Mouse (Mus musculus) leukemia stem cell, adult 10-12 weeks (primary cell): ENCODE results near the gene Olfr1391. TPM values are rescaled to one million over a fixed set of nuclear protein-coding genes. Genes with fewer than 3 reads are reported as not detected.

Source experiments
- polyA plus RNA-seq: library from polyadenylated mRNA; stranded (reverse); fragments of >175 nt; gene quantifications from 2 replicates; pipeline ENCODE4 v1.2.3, GENCODE M21; 2012; ENCODE audit warnings: low replicate concordance

The Olfr1391 gene
- not detected in 2 replicates for polyA plus RNA-seq

DNA sequence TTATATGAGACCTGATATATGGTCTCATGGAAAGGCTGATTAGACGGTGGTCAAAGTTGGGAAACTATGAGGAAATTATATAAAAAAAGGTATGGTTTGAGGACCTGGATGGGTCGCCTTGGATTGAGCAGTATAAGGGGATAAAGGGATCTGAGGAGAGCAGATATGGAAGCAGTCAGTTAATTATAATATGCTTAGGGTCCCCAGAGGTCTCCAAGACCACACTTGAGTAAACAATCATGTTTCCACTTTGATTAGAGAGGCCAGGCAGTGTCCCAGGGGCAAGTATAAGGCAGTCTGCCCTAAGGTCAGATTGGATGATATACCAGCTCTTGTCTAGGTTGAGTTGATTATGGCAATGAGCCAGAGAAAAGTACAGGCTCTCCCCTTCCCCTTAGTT lies at the start of gene Olfr1391:
Olfr1391 (plus strand) TSS at position 301 of the 400 bp plus-strand sequence.

DNA sequence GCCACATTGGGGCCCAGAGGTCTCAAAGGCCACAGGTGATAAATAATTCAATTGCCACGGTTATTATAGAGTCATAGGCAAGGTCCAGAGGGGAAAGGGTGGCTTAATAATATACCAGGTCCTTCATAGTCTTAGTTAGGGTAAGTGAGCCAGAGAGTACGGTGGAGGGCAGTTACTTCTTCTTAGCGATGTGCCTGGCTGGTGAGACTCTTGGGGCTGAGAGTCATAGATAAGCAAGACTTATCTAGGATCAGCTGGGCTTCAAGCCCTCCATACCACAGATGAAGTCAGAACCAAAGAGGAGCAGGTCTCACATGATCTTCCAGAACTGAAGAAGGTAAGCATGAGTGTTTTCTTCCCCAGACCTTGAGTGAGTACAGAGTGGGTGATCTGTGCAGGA lies 44.3 kb upstream of the Olfr1391 start, which contains the start of gene Olfr1393:
Olfr1393 (plus strand) TSS at position 83 of the 400 bp plus-strand sequence.

DNA sequence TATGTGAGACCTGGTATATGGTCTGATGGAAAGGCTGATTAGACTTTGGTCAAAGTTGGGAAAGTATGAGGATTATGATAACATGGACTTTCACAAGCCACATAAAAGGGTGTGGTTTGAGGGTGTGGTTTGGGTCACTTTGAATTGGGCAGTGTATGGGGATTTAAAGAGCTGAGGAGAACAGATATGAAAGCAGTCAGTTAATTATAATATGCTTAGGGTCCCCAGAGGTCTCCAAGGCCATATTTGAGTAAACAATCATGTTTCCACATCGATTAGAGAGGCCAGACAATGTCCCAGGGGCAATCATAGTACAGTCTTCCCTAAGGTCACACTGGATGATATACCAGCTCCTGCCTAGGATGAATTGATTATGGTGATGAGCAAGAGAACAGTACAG lies 37.6 kb upstream of the Olfr1391 start, which contains the start of gene Olfr1392:
Olfr1392 (plus strand) TSS at position 301 of the 400 bp plus-strand sequence.

DNA sequence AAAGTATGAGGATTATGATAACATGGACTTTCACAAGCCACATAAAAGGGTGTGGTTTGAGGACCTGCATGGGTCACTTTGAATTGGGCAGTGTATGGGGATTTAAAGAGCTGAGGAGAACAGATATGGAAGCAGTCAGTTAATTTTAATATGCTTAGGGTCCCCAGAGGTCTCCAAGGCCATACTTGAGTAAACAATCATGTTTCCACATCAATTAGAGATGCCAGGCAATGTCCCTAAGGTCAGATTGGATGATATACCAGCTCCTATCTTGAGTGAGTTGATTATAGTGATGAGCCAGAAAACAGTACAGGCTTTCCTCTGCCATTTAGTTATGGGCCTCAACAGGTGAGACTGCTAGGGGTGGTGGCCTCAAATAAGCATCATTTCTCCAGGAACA lies 18.1 kb upstream of the Olfr1391 start, which contains the start of gene Olfr10:
Olfr10 (plus strand) TSS at position 301 of the 400 bp plus-strand sequence.

DNA sequence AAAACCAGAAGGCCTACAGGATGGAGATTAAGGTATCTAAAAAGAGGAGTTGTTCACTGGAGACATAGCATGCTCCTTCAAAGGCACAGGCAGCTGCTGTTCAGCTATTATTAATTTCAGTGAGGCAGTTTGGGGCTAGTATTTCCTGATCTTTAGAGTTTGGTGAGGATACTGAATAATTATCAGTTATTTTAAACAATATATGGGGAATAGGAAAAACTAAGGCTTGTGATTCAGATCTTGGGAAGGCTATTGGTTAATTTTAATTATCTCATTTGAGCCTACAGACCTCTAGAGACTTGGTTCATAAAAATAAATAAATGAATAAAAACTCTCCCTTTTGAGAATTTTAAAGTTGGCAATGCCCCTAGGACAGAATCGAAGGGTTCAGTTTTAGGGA lies 12.3 kb downstream of the Olfr1391 start, which contains the start of gene Olfr1390:
Olfr1390 (plus strand) TSS at position 301 of the 400 bp plus-strand sequence.

Other genes starting within 250 kb of the Olfr1391 start
- 2.3 and 3.4 TPM in 2 replicates for gene Ifi47, start 246.2 kb upstream of the Olfr1391 start, polyA plus RNA-seq
- not detected in 2 replicates for gene Olfr1396, start 207.9 kb upstream of the Olfr1391 start, polyA plus RNA-seq
- gene Olfr1395, start 180.5 kb upstream of the Olfr1391 start, polyA plus RNA-seq: not detected in 2 replicates
- not detected in 2 replicates for gene Olfr1394, start 168.4 kb upstream of the Olfr1391 start, polyA plus RNA-seq
- gene Btnl9, start 135.6 kb upstream of the Olfr1391 start, polyA plus RNA-seq: not detected in 2 replicates
- gene Zfp62, start 119.5 kb upstream of the Olfr1391 start, polyA plus RNA-seq: 4.6 and 6.1 TPM in 2 replicates
- gene Mgat1, start 78.6 kb upstream of the Olfr1391 start, polyA plus RNA-seq: 127 and 153 TPM in 2 replicates
- gene Olfr1393, start 44.4 kb upstream of the Olfr1391 start, polyA plus RNA-seq: not detected in 2 replicates
- gene Olfr1392, start 37.5 kb upstream of the Olfr1391 start, polyA plus RNA-seq: not detected in 2 replicates
- not detected in 2 replicates for gene Olfr10, start 18.0 kb upstream of the Olfr1391 start, polyA plus RNA-seq
- gene Olfr1390, start 12.4 kb downstream of the Olfr1391 start, polyA plus RNA-seq: not detected in 2 replicates
- gene Olfr1389, start 100.3 kb downstream of the Olfr1391 start, polyA plus RNA-seq: 0.23 TPM in 1 of 2 replicates, not detected in the other
- not detected in 2 replicates for gene Olfr1388, start 113.9 kb downstream of the Olfr1391 start, polyA plus RNA-seq
- gene Olfr1387, start 132.6 kb downstream of the Olfr1391 start, polyA plus RNA-seq: not detected in 2 replicates
- gene Olfr1386, start 142.3 kb downstream of the Olfr1391 start, polyA plus RNA-seq: not detected in 2 replicates
- not detected in 2 replicates for gene Olfr1385, start 166.3 kb downstream of the Olfr1391 start, polyA plus RNA-seq
- gene Olfr1384, start 184.0 kb downstream of the Olfr1391 start, polyA plus RNA-seq: not detected in 2 replicates
- gene Olfr1383, start 196.9 kb downstream of the Olfr1391 start, polyA plus RNA-seq: not detected in 2 replicates
- gene Olfr1382, start 205.5 kb downstream of the Olfr1391 start, polyA plus RNA-seq: not detected in 2 replicates
- gene Olfr1381, start 220.7 kb downstream of the Olfr1391 start, polyA plus RNA-seq: not detected in 2 replicates
- gene Olfr1380, start 234.1 kb downstream of the Olfr1391 start, polyA plus RNA-seq: not detected in 2 replicates